Comparison of ENCODE assay signal across 9 mouse cellular contexts in genomic region chr2:31653971-31654853, GRCm38 (mm10). TPM values are rescaled to one million over a fixed set of nuclear protein-coding genes. Genes with fewer than 3 reads are reported as not detected.
A peak's percentile ranks its signal among the peaks of the same experiment; 100 is the strongest.
DNase-seq lines count a peak whose midpoint lies in the region; ATAC-seq and TF ChIP-seq lines count a peak whose summit lies in the region.
"Had no signal": no experiment of that assay in that cellular context is flagged by ENCODE, and none has a peak within 500 bp of the region (broad histone marks: within the 10 kb centered on the region; RNA-seq: fewer than 3 reads in every experiment).

No protein-coding gene starts in this region.

- in situ Hi-C loops in CH12.LX (cut with MboI; ENCODE audit: low pct_ligation_motif_present, low pct_unique_long_range_greater_than_20kb, low sequenced_read_pairs), result loop anchor here (5.0 kb wide), 1 partner anchor 172 kb away; no protein-coding TSS in a partner anchor

- 0 out of 2 replicates have a peak, but pooled peaks have one; percentile 12 for ATAC-seq in embryonic facial prominence, embryonic 11.5 days (replicated peaks; ENCODE audit: insufficient number of reproducible peaks, low FRiP score, low TSS enrichment, low read depth)
- peak; percentile 93 for ATAC-seq in hindbrain, embryonic 16.5 days
- ATAC-seq in limb, embryonic 11.5 days (ENCODE audit: insufficient number of reproducible peaks, low FRiP score, low TSS enrichment, low read depth), result no peak

- peak overlapping the region in 1 of 3 experiments; percentile 41 for H3K4me3 ChIP-seq in CH12.LX (replicated peaks in 1 of 3; ENCODE audit: low read depth in 2 of 3, low read length in 2 of 3, poor library complexity in 1 of 3)
- H3K4me3 ChIP-seq in embryonic facial prominence, embryonic 11.5 days (ENCODE audit: low read depth, low read length), result peak overlapping the region; percentile 55
- peak overlapping the region; percentile 58 for H3K4me3 ChIP-seq in hindbrain, embryonic 16.5 days (ENCODE audit: low read length)
- peak overlapping the region; percentile 46 for H3K4me3 ChIP-seq in limb, embryonic 11.5 days (ENCODE audit: low read depth, low read length)

- WGBS in embryonic facial prominence, embryonic 11.5 days, result under 1% methylated on average over 100 of the region's 109 CpGs
- under 1% methylated on average over 90 of the region's 109 CpGs for WGBS in hindbrain, embryonic 16.5 days
- WGBS in limb, embryonic 11.5 days, result 1% methylated on average over 85 of the region's 109 CpGs

- peak overlapping the region; percentile 32; the same call in 1 of the 2 replicates for H3K4me2 ChIP-seq in CH12.LX (ENCODE audit: insufficient read depth, low read depth, poor library complexity, severe bottlenecking)
- H3K4me2 ChIP-seq in embryonic facial prominence, embryonic 11.5 days (ENCODE audit: low read depth, low read length), result peak overlapping the region; percentile 96
- H3K4me2 ChIP-seq in hindbrain, embryonic 16.5 days (ENCODE audit: low read length), result peak overlapping the region; percentile 92
- H3K4me2 ChIP-seq in limb, embryonic 11.5 days (ENCODE audit: low read depth, severe bottlenecking), result peak overlapping the region; percentile 99

- H3K36me3 ChIP-seq in CH12.LX (replicated peaks in 1 of 2; ENCODE audit: control insufficient read depth in 1 of 2, insufficient read depth in 1 of 2, low read length in 1 of 2), result no peaks in the 10 kb centered on the region
- no peaks in the 10 kb centered on the region for H3K36me3 ChIP-seq in embryonic facial prominence, embryonic 11.5 days (replicated peaks; ENCODE audit: control insufficient read depth, insufficient read depth, low read depth, low read length)
- no peaks in the 10 kb centered on the region for H3K36me3 ChIP-seq in hindbrain, embryonic 16.5 days (ENCODE audit: control insufficient read depth, insufficient read depth, low read length)
- no peaks in the 10 kb centered on the region for H3K36me3 ChIP-seq in limb, embryonic 11.5 days (ENCODE audit: control insufficient read depth, insufficient read depth, low read length)

- no peak for TF ChIP-seq POLR2A in CH12.LX (IDR thresholded peaks at IDR 0.05; ENCODE audit: low read depth, low read length)

- no peak for TF ChIP-seq RAD21 in CH12.LX (IDR thresholded peaks at IDR 0.05; ENCODE audit: low read depth, low read length)

- no peak for TF ChIP-seq CTCF in CH12.LX (conservative IDR thresholded peaks at IDR 0.05 in 1 of 2, IDR thresholded peaks at IDR 0.05 in 1 of 2; ENCODE audit: low read depth in 2 of 2, low read length in 2 of 2)

- no peaks in the 10 kb centered on the region for H3K4me1 ChIP-seq in CH12.LX (ENCODE audit: control insufficient read depth in 1 of 2, insufficient read depth in 2 of 2)
- peaks cover 7% of the 10 kb centered on the region; the same call in 1 of the 2 replicates for H3K4me1 ChIP-seq in embryonic facial prominence, embryonic 11.5 days (ENCODE audit: control insufficient read depth, insufficient read depth, low read length)
- peaks cover 9% of the 10 kb centered on the region for H3K4me1 ChIP-seq in hindbrain, embryonic 16.5 days (ENCODE audit: control insufficient read depth, insufficient read depth, low read depth, low read length)
- peaks cover 7% of the 10 kb centered on the region; the same call in 1 of the 2 replicates for H3K4me1 ChIP-seq in limb, embryonic 11.5 days (ENCODE audit: control insufficient read depth, insufficient read depth, low read length)

- H3K27ac ChIP-seq in CH12.LX (ENCODE audit: insufficient read depth, low read depth), result no peak overlapping the region
- no peak overlapping the region for H3K27ac ChIP-seq in embryonic facial prominence, embryonic 11.5 days (replicated peaks; ENCODE audit: low read depth, low read length)
- peak overlapping the region; percentile 48; the same call in 1 of the 2 replicates for H3K27ac ChIP-seq in hindbrain, embryonic 16.5 days (ENCODE audit: low read depth, low read length)
- H3K27ac ChIP-seq in limb, embryonic 11.5 days (replicated peaks; ENCODE audit: low read depth, low read length), result no peak overlapping the region

- H3K9me3 ChIP-seq in CH12.LX (replicated peaks; ENCODE audit: low read length), result peaks cover 16% of the 10 kb centered on the region
- no peaks in the 10 kb centered on the region for H3K9me3 ChIP-seq in embryonic facial prominence, embryonic 11.5 days (replicated peaks; ENCODE audit: control insufficient read depth, low read length)
- no peaks in the 10 kb centered on the region for H3K9me3 ChIP-seq in hindbrain, embryonic 16.5 days (ENCODE audit: control insufficient read depth, low read length)
- H3K9me3 ChIP-seq in limb, embryonic 11.5 days (ENCODE audit: control insufficient read depth, low read length), result peaks cover 3% of the 10 kb centered on the region; the same call in 1 of the 2 replicates

- H3K79me2 ChIP-seq in CH12.LX (replicated peaks; ENCODE audit: control insufficient read depth, extremely low read depth, insufficient read depth, poor library complexity, severe bottlenecking), result no peaks in the 10 kb centered on the region

- dilution Hi-C loops in CH12.LX (cut with MboI; ENCODE audit: extremely low pct_ligation_motif_present, extremely low pct_unique_long_range_greater_than_20kb, low sequenced_read_pairs), result no loop called here

- no peak overlapping the region for H3K9ac ChIP-seq in CH12.LX (ENCODE audit: insufficient read depth, low read depth)
- H3K9ac ChIP-seq in embryonic facial prominence, embryonic 11.5 days (replicated peaks; ENCODE audit: low read length), result peak overlapping the region; percentile 28
- peak overlapping the region; percentile 71 for H3K9ac ChIP-seq in hindbrain, embryonic 16.5 days (ENCODE audit: low read depth, low read length)
- 0 out of 2 replicates have a peak overlapping the region, but pooled peaks have one; percentile 22 for H3K9ac ChIP-seq in limb, embryonic 11.5 days (ENCODE audit: low read length)

- H3K27me3 ChIP-seq in CH12.LX (replicated peaks), result peaks cover 48% of the 10 kb centered on the region
- peaks cover 51% of the 10 kb centered on the region for H3K27me3 ChIP-seq in embryonic facial prominence, embryonic 11.5 days (ENCODE audit: control insufficient read depth, insufficient read depth, low read length)
- peaks cover 65% of the 10 kb centered on the region for H3K27me3 ChIP-seq in hindbrain, embryonic 16.5 days (replicated peaks; ENCODE audit: control insufficient read depth, insufficient read depth, low read length)
- H3K27me3 ChIP-seq in limb, embryonic 11.5 days (ENCODE audit: control insufficient read depth, insufficient read depth, low read length), result peaks cover 57% of the 10 kb centered on the region

- peak; percentile 38 for DNase-seq in adrenal gland, postnatal 14 days
- no peak for DNase-seq in adrenal gland, adult 18-20 months (ENCODE audit: low spot score in 2 of 2)
- no peak for DNase-seq in CH12.LX (ENCODE audit: extremely low read depth)
- peak; percentile 35 for DNase-seq in embryonic facial prominence, embryonic 11.5 days (ENCODE audit: low spot score)
- peak; percentile 43 for DNase-seq in limb, embryonic 11.5 days (ENCODE audit: low spot score)
- DNase-seq in retina, postnatal 1 day, result peak; percentile 76
- no peak for DNase-seq in urinary bladder, postnatal 10 days (ENCODE audit: low spot score)

- TF ChIP-seq EP300 in CH12.LX (IDR thresholded peaks at IDR 0.05; ENCODE audit: low read length), result no peak

TF ChIP-seq in CH12.LX, 34 proteins besides CTCF, POLR2A, EP300 and RAD21:
- TF ChIP-seq NRF1 (IDR thresholded peaks at IDR 0.05; ENCODE audit: low read depth, low read length) (peak; percentile 73), CHD1 (IDR thresholded peaks at IDR 0.05; ENCODE audit: low read depth, low read length) (no peak)

RNA-seq across cellular contexts. Expression of gene Prdm12, which starts 14.4 kb away (rescaled TPM):
- not detected in 2 replicates for total RNA-seq in adrenal gland, postnatal 14 days (2021)
- not detected for total RNA-seq in adrenal gland, adult 18-20 months (2021)
- total RNA-seq in CH12.LX (2012; rRNA removed) (not detected in 2 replicates), CH12.LX (2014; rRNA removed) (not detected in 2 replicates)
- not detected in 2 replicates for polyA plus RNA-seq in CH12.LX (2012; ENCODE audit: insufficient read length, low read depth)
- polyA plus RNA-seq in embryonic facial prominence, embryonic 11.5 days (2014; fragmentation: Nextera tagmentation; extraction: Ambion mirVana), result 4.5 and 6.2 TPM in 2 replicates
- polyA plus RNA-seq in hindbrain, embryonic 16.5 days (2015; fragmentation: Nextera tagmentation; extraction: Ambion mirVana), result 0.20 and 0.34 TPM in 2 replicates
- polyA plus RNA-seq in limb, embryonic 11.5 days (2014; fragmentation: Nextera tagmentation; extraction: Ambion mirVana), result 0.07 and 0.09 TPM in 2 replicates
- total RNA-seq: hematopoietic stem cell, adult 5-6 weeks had no signal

RNA-seq across cellular contexts. Expression of gene Exosc2, which starts 16.3 kb away (rescaled TPM):
- 22.8 and 25.3 TPM in 2 replicates for total RNA-seq in adrenal gland, postnatal 14 days (2021)
- total RNA-seq in adrenal gland, adult 18-20 months (2021), result 10 to 100 TPM; 21.9 to 24.5 TPM
- total RNA-seq in CH12.LX (2012; rRNA removed), result 104 and 139 TPM in 2 replicates
- total RNA-seq in CH12.LX (2014; rRNA removed), result 167 and 183 TPM in 2 replicates
- 110 and 134 TPM in 2 replicates for polyA plus RNA-seq in CH12.LX (2012; ENCODE audit: insufficient read length, low read depth)
- polyA plus RNA-seq in embryonic facial prominence, embryonic 11.5 days (2014; fragmentation: Nextera tagmentation; extraction: Ambion mirVana), result 77.3 and 82.1 TPM in 2 replicates
- 38.2 and 38.9 TPM in 2 replicates for polyA plus RNA-seq in hindbrain, embryonic 16.5 days (2015; fragmentation: Nextera tagmentation; extraction: Ambion mirVana)
- 86.2 and 91.5 TPM in 2 replicates for polyA plus RNA-seq in limb, embryonic 11.5 days (2014; fragmentation: Nextera tagmentation; extraction: Ambion mirVana)

RNA-seq across cellular contexts. Expression of gene Abl1, which starts 34.0 kb away (rescaled TPM):
- total RNA-seq in adrenal gland, postnatal 14 days (2021), result 57.5 and 67.3 TPM in 2 replicates
- 10 to 100 TPM; 43.6 to 59.5 TPM for total RNA-seq in adrenal gland, adult 18-20 months (2021)
- 14.6 and 15.2 TPM in 2 replicates for total RNA-seq in CH12.LX (2012; rRNA removed)
- 9.8 and 11.2 TPM in 2 replicates for total RNA-seq in CH12.LX (2014; rRNA removed)
- polyA plus RNA-seq in CH12.LX (2012; ENCODE audit: insufficient read length, low read depth), result 19.9 and 22.4 TPM in 2 replicates
- polyA plus RNA-seq in embryonic facial prominence, embryonic 11.5 days (2014; fragmentation: Nextera tagmentation; extraction: Ambion mirVana), result 39.5 and 41.2 TPM in 2 replicates
- polyA plus RNA-seq in hindbrain, embryonic 16.5 days (2015; fragmentation: Nextera tagmentation; extraction: Ambion mirVana), result 13.2 and 18.2 TPM in 2 replicates
- 57.7 and 60.7 TPM in 2 replicates for polyA plus RNA-seq in limb, embryonic 11.5 days (2014; fragmentation: Nextera tagmentation; extraction: Ambion mirVana)

Comparison
In these comparisons a context has a peak if more than half of its experiments do, and no peak if none do; other contexts are left out.
1. DNase-seq: peak in adrenal gland, postnatal 14 days (single experiment), embryonic facial prominence, embryonic 11.5 days (single experiment), limb, embryonic 11.5 days (single experiment) and retina, postnatal 1 day (single experiment); none in adrenal gland, adult 18-20 months (0 of 2), CH12.LX (single experiment) and urinary bladder, postnatal 10 days (single experiment).
2. H3K4me2 ChIP-seq: peak in every context shown above with its lines; median percentile 99 in limb, embryonic 11.5 days; 96 in embryonic facial prominence, embryonic 11.5 days; 92 in hindbrain, embryonic 16.5 days; 32 in CH12.LX.